Mouse (Mus musculus) erythroblast, embryonic 14.5 days (primary cell): ENCODE measurements at regions not wholly inside any gene's neighbourhood (a gene's known extent, or its start where the extent isn't known, plus 50 kb on each side); places are given as distances from the start of the nearest gene placed in this dataset.

Source experiments
- GATA1 ChIP-seq: IDR thresholded peaks from 2 replicates; pipeline ENCODE4 v1.6.1; 2012; ENCODE audit warnings: low read length, inconsistent platforms, mixed read lengths
- TAL1 ChIP-seq: IDR thresholded peaks from 3 replicates; pipeline ENCODE4 v1.6.1; 2012; ENCODE audit warnings: low read length, inconsistent platforms, mixed read lengths

GRCm38 (mm10) chr2:116950154-116950553 is 71.7 kb downstream of the Tmco5 start:
- TF ChIP-seq GATA1 (no peak), TAL1 (no peak)
